Mouse (Mus musculus): ENCODE measurements around the gene Pls1.

- TF ChIP-seq GATA1 (IDR thresholded peaks at IDR 0.05; ENCODE audit: borderline replicate concordance, low read length): no peak
- TF ChIP-seq FLI1 (IDR thresholded peaks at IDR 0.05; ENCODE audit: low read length): no peak
Observed at GRCm38 (mm10) chr9:95708943-95709342, 136.2 kb downstream of the Pls1 start.
